Mouse (Mus musculus): ENCODE data around the gene Npat. TPM values are rescaled to one million over a fixed set of nuclear protein-coding genes. Genes with fewer than 3 reads are reported as not detected.

The Npat gene
- polyA plus RNA-seq (2012; rRNA removed) = 8.7 and 10.0 TPM in 2 replicates

DNA sequence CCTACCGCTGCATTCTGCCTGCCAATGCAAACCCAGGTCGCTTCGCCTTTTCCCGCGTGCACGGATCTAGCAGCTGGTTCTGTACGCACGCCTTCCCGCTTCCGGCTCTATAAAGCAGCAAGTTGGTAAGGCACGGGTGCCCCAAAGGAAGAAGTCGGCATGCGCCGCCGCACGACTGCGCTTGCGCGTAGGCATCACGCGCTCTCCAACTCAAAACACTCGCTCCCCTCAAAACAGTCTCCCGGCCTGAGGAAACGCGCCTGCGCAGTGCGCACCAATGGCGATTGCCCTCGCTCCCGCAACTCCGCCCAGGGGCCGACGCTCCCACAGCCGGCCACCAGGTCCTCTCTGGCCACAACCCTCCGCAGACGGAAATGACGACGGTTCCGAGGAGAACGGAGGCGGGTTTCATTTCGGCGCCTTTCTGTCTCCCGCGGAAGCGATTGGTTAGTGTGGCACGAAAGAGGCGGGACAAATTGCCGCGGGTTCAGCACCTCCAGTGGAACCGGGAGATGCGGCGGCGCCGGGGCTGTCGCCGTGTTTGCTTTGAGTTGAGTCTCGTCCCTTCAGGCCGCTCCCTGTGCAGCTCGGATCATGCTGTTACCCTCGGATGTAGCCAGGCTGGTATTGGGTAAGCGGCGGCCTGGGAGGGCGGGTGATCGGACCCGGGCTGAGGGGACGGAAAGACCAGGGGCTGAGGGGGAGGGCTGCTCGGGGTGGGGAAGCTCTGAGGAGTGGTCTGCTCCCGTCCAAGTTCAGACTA, at the start of gene Npat, which contains the start of gene Atm:
Npat (plus strand) TSS at position 490 of the 763 bp plus-strand sequence.
Atm (minus strand) TSS at position 183 of the 763 bp plus-strand sequence.

DNA sequence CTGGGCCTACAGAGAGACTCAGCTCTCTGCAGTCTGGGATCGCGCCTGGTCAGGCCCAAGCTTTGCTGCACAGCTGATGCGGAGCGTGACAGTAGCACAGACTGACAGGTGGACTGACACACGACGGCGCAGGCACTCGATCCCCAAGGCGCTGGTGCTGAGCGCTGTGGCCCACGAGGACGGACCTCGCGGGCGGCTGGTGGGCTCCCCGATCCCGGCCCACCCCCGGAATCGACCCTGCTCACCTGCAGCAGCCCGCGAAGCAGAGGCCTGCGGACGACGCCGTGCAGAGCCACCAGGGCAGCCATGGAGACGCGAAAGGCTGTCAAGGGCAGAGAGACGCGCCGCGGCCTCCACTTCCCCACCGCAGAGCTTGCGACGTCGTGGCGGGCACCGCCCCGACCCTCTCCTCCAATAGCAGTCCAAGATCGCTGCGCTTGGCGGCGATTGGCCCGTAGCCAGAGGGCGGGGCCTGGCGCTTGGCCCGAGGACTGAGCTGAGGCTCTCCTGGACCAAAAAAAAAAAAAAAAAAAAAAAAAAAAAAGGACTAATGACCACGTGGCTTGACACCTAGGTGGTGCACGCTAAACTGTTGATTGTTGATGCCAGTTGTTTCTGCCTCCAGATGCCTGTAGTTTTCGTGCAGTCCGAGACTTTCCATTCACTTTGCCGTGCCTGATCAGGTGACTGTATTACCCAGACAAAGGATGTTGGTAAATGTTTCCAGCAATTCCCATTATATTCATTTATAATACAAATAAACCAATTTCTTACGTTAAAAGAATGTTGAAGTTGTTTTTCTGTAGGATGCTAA, 73.3 kb downstream of the Npat start, which contains the start of gene Acat1:
Acat1 (minus strand) TSS at position 415 of the 814 bp plus-strand sequence.

Other genes starting within 250 kb of the Npat start
- gene Exph5, start 235.4 kb upstream of the Npat start, polyA plus RNA-seq (2012; rRNA removed) = 0.16 TPM in 2 replicates
- gene Kdelc2, start 153.0 kb upstream of the Npat start, polyA plus RNA-seq (2012; rRNA removed) = 2.3 and 2.8 TPM in 2 replicates
- 0.26 and 0.32 TPM in 2 replicates for gene 4930550C14Rik, start 134.7 kb upstream of the Npat start, polyA plus RNA-seq (2012; rRNA removed)
- 9.8 and 11.6 TPM in 2 replicates for gene Atm, start 307 bp upstream of the Npat start, polyA plus RNA-seq (2012; rRNA removed)
- 126 and 135 TPM in 2 replicates for gene Acat1, start 73.3 kb downstream of the Npat start, polyA plus RNA-seq (2012; rRNA removed)
- 20.0 and 20.5 TPM in 2 replicates for gene Cul5, start 133.0 kb downstream of the Npat start, polyA plus RNA-seq (2012; rRNA removed)
- 1.3 TPM in 2 replicates for gene Rab39, start 169.2 kb downstream of the Npat start, polyA plus RNA-seq (2012; rRNA removed)
- 19.3 and 20.6 TPM in 2 replicates for gene Slc35f2, start 234.5 kb downstream of the Npat start, polyA plus RNA-seq (2012; rRNA removed)

Data from central nervous system, embryonic 18 days (tissue).